Mouse (Mus musculus): ENCODE measurements around the gene Hsd17b11.
"Not testable (repeated sequence)": the region's sequence is repeated elsewhere in the genome, so short reads cannot be mapped to it uniquely, and the experiment has no call there.

Gene Hsd17b11

DNA sequence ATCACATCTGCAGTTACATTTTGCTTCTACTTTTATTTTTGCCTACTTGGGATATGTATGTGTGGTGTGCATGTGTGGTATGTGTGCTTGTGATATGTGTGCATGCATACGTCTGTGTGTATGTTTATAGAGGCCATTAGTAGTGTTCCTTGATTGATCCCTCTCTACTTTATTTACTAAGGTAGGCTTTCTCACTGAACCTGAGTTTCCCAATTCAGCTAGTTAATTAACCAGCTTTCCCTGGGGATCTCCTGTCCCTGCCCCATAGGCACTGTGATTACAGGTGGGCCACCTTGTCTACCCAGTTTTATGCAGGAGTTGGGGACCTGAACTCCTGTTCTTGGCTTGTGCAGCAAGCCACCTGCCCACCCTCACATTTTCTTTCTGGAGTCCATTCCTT lies 15.0 kb upstream of the Hsd17b11 start:
- intact Hi-C loops (cut with DNase I), result no loop called here

DNA sequence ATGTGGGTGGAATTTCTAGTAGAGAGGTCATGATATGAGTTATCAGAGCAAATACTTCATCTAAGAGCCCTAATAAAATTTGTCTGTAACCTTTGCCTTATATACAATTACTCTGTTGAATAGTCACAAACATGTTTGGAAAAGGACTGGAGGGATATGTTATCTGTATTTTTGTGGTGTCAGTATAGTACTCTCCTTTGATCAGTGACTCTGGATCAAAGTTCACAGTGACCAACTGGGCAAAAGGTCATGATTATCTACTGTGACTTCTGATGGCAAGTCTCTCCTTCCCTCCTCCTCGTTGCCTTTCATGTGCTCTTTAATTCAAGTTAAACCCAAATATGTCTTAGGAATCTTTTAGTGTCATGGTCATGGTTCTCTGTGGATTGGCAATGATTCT lies 14.1 kb upstream of the Hsd17b11 start:
- intact Hi-C loops (cut with DNase I), result no loop called here

DNA sequence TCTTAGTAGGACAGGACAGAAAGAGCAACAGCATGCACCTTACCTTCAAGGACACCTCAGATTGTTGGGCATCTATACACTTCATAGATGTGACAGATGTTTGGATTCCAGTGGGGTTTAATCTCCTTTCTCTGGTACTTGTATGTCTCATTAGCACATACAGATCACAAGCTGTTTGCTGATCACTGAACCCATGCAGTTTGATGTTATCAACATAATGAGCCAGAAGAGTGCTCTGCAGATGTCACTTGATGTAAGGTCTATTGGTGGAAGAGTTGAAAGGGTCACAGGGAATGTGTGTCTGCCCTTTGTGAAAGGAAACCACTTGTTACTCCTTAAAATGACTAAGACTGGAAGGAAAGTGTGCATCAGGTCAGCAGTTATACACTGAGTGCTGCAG lies 13.3 kb upstream of the Hsd17b11 start:
- intact Hi-C loops (cut with DNase I), result no loop called here

DNA sequence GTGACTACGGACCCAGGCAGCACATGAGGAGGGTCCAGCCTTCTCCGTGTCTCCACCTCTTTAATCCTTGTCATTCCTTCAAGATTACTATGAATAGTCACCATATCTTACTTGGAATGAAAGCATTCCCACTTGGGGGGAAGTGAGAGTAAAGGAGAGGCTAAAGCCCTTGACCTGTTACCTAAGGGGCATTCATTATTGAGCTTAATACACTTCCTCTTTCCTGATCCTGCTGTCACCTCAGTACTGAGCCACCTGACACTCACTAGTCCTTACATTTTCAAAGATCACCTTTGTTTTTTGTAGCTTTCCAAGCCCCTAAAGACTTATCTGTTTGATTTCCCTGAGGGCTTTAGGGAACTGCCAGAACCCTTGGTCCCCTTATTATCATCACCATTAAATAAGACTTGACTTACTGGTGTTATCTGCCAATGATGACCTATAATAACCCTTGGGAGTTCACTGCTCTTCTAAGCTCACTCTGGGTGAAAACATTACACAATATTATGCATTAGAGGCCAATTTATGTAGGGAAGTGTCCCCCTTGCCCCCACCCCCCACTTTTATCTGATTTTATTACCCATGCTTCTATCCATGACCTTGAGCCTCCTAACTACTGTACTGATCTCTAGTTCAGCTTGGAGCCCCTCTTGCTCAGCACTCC lies 10.8 kb upstream of the Hsd17b11 start:
- intact Hi-C loops (cut with DNase I), result no loop called here

DNA sequence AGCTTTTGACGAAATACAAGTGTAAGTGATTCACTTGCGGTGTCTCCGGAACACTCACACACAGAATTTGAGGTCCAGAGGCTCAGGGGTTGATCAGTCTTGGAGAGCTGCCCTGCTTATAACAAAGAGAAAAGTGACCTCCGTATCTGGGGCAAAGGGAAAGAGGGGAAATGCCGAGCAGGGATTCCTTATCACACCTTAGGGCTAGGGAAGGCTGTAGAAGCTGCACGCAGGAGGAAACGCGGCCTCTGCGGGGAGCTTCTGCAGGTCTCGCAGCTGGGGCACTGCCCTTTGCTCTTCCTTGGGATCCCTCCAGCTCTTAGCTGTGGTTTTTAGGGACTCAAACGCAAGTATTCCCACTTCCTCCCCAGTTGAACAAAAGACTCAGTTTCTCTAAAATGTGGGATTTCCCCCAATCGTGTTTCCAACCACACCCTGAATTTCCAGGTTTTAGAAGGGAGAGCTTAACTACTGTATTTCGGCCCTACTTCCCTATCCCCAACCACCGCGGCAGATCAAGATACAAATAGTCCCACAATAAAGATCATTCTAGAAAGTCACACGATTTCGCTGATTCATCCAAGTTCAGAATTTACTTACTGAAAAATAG lies 3.6 kb upstream of the Hsd17b11 start:
- intact Hi-C loops (cut with DNase I), result no loop called here

DNA sequence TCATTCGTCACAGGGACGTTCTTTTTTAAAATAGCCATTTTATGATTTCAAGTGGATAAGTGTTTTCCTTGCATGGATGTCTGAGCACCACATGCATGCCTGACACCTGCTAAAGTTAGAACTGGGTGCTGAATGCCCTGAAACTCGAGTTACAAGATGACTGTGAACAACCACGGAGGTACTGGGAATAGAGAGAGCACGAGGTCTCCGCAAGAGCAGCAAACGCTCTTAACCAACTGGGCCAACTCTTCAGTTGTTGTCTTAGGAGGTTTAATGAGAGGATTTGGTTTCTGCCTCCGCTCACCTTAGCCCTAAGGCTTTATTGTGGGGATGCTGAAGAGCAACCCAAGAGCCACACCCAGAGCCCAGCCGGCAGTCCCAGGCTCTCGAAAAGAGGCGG lies 3.0 kb upstream of the Hsd17b11 start:
- intact Hi-C loops (cut with DNase I), result no loop called here

DNA sequence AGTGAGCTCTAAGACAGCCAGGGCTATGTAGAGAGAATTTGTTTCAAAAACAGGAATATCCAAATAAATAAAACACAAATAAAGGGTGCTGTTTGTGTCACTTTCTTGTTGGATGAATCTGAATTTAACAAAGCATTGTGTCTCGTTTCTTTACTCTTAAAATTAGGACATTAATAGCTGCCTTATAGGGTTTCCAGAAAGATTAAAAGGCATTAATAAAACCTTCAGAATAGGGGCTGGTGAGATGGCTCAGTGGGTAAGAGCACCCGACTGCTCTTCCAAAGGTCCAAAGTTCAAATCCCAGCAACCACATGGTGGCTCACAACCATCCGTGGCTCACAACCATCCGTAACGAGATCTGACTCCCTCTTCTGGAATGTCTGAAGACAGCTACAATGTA lies 2.5 kb upstream of the Hsd17b11 start:
- intact Hi-C loops (cut with DNase I), result not testable (repeated sequence)

DNA sequence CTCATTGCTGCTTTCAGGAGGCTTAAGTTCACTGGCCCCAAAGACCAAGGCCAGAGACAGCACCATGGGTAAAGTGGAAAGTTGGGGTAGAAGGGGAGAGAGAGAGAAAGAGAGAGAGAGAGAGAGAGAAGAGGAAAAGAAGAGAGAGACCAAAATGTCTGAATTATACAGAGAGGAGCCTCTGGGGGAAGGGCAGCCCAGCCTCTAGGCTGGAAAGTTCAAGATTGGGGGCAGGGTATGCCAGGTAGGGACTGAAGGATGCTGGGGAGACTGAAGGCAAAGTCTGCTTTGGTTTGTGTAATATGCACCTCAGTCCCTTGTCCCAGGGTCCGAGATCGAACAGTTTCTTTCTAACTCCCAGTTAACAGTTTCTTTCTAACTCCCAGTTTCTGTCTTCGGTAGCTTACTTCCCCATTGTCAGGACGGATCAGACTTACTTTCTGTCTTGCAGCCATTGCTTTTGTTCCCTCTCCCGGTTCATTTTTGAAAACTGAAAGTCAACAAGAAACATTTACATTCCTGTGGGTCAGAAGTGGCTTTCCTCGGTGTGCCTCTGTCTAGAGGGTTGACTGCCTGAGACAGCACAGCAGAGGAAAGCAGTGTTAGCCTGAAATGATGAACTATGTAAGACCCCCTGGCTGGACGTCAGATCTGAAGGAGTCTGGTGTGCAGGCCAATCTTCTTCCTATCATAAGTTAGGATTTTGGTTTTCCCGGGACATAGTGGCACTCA lies 1.7 kb upstream of the Hsd17b11 start:
- intact Hi-C loops (cut with DNase I), result no loop called here

DNA sequence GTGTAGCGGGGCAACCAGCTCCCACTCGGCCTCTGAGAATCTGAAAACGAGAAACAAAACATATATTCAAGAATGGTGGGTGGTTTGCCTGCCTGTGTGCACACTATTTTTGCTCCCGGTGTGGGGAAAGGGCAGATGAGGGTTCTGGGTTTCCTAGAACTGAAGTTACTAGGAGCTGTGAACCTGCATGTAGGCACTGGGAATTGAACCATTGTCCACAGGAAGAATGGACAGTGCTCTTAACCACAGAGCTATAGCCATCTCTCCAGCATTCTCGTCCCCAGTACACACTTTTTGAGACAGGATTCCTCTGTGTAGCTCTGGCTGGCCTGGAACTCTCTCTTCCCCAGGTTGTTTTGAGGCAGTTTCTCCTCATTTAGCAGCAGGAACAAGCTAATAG lies 839 bp upstream of the Hsd17b11 start:
- intact Hi-C loops (cut with DNase I), result no loop called here

DNA sequence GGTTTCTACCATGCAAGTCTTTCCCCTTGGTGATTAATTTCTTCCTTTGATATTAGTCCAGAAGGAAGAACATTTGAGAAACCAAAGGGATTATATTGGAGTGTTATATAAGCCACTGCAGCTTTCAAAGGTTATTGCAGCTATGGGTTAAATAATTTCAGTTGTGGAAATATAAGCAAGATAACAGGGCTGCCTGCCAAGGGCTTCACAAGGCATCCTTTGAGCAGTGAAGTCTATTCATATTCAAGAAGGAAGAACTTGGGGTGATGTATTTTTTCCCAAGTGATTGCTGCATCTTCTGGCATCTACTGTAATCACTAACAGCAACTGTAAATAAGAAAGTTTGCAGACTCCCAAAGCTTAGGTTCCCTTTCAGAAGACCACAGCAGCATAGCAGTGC lies 10.3 kb downstream of the Hsd17b11 start:
- intact Hi-C loops (cut with DNase I), result no loop called here

DNA sequence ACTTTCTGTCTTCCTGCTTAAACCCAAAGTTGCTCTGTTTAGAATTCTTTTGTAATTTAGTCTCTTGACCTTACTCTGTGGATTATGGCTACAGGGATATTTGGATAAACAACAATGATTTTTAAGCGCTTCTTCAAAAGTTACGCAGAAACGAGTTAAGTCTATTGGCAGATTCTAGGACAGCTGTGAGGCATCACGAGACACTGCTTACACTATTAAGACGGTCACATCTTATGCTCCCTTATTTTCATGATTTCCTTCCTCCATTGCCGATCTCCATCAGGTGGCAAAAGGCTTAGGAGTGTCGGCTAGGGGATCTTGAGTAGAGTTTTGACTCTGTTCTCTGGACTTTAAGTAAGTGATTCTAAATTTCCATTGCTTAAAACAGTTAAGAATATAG lies 11.5 kb downstream of the Hsd17b11 start:
- intact Hi-C loops (cut with DNase I), result no loop called here

DNA sequence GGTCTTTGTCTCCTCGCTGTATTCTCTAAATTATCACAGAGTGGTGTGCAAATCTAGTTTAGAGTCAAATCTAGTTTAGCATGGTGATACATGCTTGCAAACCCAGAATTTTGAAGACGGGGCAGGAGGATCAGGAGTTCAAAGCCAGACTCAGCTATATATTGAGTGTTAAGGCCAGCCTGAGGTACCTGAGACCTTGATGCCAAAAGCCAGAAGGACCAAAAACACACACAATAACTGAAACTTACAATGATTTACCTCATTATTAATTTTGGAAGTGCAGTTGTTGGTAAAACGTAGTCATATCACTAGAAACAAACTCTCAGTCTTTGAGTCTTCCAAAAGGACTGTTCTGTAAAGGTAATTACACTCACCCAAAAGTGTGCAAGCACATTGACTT lies 12.3 kb downstream of the Hsd17b11 start:
- intact Hi-C loops (cut with DNase I), result no loop called here

DNA sequence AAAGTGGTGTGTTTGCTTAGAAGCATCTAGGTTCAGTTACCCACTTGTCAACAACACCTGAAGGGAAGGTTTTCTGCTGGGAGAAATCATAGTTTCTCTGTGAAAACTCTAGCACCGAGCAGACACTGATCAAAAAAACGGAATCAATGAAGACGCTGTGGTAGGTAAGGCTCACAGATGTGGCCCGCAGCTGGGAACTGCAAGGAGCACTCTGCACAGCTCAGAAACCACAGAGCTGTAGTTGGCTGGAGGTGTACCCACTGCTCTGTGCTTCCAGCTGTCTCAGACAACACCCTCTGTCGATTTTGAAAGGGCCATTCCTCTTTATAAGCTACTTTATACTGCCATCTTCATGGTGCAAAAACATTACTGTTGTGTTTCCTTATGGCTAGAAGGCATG lies 13.9 kb downstream of the Hsd17b11 start:
- intact Hi-C loops (cut with DNase I), result no loop called here

DNA sequence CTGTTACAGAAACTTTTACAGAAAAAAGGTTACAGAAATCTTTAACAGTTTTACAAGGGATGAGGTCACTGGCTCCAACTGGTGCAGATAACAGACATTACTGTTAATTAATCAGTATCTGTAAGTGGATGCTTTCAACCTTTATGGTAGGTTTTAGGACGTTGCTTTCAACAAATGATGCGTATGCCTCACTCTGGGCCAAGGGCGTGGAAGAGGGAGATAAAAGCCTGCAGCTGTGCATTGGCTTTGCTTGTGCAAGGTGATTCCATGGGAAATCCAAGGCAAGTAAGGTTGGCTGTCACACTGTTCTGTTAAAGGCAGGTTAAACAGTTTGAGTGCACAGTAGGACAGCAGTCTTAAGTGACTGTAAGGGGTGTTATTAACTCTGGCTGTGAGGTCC lies 14.9 kb downstream of the Hsd17b11 start:
- intact Hi-C loops (cut with DNase I), result no loop called here

DNA sequence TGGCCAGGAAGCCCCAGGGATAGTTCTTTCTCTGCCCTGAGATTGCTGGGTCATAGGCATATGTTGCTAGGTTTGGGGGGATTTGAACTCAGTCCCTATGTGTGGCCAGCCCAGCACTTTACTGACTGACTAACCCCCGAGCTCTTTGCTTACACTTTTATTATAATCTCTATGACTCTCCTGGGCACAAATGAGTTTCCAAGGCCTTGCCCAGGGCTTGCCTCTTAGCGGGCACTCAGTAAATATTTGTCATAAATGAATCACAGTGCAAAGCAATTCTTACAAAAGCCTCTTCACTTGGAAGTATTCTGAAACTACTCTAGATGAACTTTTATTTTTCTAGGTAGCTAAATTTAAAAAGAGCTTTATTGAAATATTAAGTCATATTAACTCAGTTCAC lies 17.8 kb downstream of the Hsd17b11 start:
- intact Hi-C loops (cut with DNase I), result loop anchor here (5.0 kb wide), 1 partner anchor 53 kb away; no protein-coding TSS in a partner anchor

DNA sequence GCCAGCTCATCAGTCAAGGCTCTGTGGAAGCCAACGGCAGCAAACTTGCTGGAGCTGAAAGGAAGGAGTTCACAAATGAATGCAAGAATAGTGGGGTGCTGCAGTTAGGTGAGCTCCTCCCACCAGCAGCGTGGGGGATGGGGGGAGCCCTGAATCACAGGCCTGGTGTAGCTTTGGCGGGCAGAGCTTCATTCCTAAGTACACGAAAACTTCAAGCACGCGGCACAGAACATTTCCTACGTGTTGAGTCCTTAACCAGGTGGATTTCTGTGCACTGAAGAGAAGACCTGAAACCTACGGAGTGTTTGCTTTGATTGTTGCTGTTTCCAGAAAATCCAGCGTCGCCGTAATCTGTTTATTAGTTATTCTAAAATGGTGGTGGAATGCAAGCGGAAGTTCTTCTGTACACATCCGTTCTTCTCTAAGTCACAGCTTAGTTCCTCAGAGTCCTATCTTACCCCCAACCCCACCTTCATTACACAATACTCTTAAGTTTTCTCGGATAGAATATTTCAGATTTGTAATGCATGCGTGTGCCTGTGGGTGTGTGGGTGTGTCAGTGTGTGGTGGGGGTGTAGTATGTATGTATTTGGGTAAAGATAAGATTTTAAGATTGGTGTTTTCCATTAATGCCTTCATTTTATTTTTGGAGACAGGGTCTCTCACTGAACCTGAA lies 18.3 kb downstream of the Hsd17b11 start:
- intact Hi-C loops (cut with DNase I), result loop anchor here (5.0 kb wide), 1 partner anchor 54 kb away; no protein-coding TSS in a partner anchor

DNA sequence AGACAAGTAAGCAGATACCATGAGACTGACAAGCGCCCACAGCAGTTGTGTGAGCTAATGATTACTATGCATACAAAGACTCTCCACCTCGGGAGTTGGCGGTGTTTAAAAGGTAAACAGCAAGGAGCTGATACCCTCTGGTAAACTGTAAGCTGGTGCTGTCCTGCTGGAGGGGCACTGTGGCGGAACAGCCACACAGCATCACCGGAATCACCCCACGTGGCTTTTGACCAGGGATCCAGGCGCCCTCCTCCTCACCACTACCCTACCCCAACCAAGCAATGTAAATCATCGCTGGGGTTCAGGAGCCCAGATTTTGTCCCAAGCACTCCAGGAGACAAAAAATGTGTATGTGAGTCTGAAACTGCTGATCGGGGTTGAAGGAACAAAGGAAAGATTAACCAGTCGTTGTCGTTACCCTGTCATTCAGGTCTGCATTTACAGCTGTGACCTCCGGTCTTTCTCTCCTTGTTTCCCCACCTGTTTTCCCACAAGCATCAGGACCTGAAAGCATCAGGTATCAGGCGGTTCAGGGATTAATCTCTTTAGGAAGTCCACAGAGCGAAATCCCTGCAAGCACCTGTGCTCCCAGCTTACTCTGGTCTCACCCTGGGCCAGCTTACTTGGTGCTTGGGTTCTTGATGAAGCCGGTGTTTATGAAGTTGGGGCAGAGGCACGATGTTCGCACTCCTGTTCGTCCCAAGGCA lies 19.0 kb downstream of the Hsd17b11 start:
- intact Hi-C loops (cut with DNase I), result loop anchor here (5.0 kb wide), 1 partner anchor 55 kb away; no protein-coding TSS in a partner anchor

DNA sequence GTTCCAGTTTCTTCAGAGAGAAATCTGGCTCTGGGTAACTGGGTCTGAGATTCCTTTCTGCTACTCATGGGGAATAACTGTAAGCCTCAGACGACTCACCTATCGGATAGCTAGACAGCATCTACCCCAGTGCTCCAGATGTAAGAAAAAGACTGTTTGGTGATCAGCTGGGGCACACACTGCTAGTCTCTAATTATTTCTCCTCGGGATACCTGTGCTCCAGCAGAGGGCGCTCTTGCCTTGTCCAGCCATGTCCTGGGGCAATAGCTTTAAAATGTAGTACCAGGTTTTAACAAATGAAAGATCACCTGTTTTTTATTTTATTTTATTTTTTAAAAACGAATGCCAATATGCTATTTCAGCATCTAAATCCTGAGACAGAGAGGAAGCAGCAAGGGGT lies 22.0 kb downstream of the Hsd17b11 start:
- intact Hi-C loops (cut with DNase I), result loop anchor here (2.0 to 5.0 kb wide), 3 partner anchors 41 to 73 kb away; no protein-coding TSS in a partner anchor

DNA sequence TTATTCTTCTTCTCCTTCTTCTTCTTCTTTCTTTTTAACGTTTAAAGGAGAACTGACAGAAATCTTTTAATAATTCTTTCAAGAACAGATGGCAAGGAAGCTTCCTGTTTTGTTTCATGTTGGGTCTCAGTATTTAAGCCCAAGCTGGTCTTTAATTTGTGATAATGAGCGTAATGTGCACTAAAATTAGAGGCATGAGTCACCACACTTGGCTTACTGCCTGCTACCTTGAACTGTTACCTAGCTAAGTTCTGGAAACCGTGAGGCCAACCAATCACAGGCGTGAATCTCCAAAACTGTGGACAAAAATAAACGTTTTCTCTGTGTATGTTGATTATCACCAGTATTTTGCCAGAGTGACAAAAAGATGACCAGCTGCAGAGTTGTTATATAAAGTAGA lies 23.0 kb downstream of the Hsd17b11 start:
- intact Hi-C loops (cut with DNase I), result loop anchor here (2.0 to 5.0 kb wide), 2 partner anchors 42 to 74 kb away; no protein-coding TSS in a partner anchor

DNA sequence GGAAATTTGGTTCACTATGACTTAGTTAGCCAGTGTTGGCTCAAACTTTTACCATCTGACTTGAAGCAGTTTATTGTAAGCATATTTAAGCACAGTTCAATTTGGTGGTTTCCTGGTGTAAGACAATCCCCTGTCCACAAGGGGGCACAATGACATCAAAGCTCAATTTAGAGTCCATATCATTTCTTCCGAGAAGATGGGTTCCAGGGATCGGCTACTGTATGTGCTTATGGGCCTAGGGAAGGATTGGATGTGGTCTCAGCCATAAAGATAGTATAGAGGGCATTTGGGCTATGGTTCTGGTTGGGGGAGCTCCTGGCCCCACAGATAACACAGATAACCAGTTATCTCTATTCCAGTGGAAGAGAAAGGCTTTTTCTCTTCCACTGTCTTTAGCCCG lies 26.5 kb downstream of the Hsd17b11 start:
- intact Hi-C loops (cut with DNase I), result loop anchor here (5.0 kb wide), 1 partner anchor 77 kb away; no protein-coding TSS in a partner anchor

DNA sequence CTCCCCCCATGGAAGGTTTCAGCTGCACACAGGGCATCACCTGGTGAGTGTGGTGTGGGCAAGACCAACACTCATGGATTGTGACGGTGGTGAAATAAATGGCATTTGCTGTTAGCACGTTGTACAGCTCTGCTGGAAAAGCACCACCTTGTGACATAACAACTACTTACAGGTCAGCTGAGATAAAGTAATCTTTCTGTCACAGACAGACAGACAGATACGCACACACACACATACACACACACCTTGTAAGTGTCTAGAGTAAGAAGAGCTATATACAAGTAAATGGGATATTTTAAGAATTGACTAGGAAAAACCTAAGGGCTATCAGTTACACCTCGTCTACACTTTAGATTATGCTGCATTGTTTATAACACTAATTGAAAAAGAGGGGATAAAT lies 27.1 kb downstream of the Hsd17b11 start:
- intact Hi-C loops (cut with DNase I), result loop anchor here (5.0 kb wide), 1 partner anchor 78 kb away; no protein-coding TSS in a partner anchor

Data from adrenal gland (tissue).